Comparison of ENCODE assay signal across 21 mouse cellular contexts in the genomic region with DNA sequence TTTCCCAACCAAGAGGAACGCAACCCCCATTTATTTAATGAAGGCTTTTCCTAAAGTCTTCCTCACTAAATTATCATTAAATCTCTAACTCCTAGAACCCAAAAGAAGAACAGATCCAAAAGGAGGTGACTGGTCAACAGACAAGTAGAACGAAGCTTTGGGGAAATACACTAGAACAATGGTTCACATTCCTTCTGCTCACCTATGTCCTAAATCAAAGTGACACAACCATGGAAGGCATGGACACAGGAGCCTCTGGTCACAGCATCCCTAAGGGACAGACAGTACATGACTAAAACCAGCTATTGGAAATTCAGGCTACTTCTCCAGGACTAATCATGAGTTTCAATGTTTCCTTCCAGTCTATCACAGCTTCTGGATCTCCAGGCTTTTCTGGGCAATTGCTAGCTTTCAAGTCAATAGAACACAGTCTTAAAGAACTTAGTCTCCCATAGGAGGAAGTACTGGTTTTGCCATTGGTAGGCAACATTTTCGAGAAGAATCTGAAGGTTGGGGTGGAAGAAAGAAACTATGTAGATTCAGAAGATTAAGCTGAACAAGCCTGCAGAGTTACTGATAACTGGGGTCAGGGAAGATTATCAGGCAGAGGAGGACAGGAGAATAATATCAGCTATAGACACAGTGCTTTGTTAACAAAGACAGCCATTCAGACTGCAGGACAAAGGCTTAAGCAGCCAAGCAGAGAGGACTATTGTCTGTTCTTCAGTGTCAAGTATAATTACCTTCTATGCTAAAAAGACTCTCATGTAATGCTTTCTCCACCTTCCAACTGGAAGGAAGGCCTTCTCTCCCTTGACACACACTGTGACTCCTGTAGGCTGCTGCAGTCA.
"Had no signal": no experiment of that assay in that cellular context is flagged by ENCODE, and none has a peak within 500 bp of the region (broad histone marks: within the 10 kb centered on the region; RNA-seq: fewer than 3 reads in every experiment).

No protein-coding gene starts in this region.

- H3K27ac ChIP-seq: limb, embryonic 12.5 days; limb, embryonic 15.5 days; liver, embryonic 12.5 days; lung, embryonic 15.5 days; midbrain, embryonic 13.5 days; neural tube, embryonic 12.5 days; neural tube, embryonic 15.5 days; stomach, postnatal 0 days had no signal

- H3K27me3 ChIP-seq: limb, embryonic 12.5 days; limb, embryonic 15.5 days; liver, embryonic 12.5 days; lung, embryonic 15.5 days; midbrain, embryonic 13.5 days; neural tube, embryonic 12.5 days; neural tube, embryonic 15.5 days had no signal

- H3K4me2 ChIP-seq: limb, embryonic 12.5 days; limb, embryonic 15.5 days; liver, embryonic 12.5 days; lung, embryonic 15.5 days; midbrain, embryonic 13.5 days; neural tube, embryonic 12.5 days; neural tube, embryonic 15.5 days had no signal

- H3K4me1 ChIP-seq: limb, embryonic 12.5 days; limb, embryonic 15.5 days; lung, embryonic 15.5 days; midbrain, embryonic 13.5 days; neural tube, embryonic 12.5 days; neural tube, embryonic 15.5 days had no signal

- H3K9ac ChIP-seq: limb, embryonic 12.5 days; limb, embryonic 15.5 days; liver, embryonic 12.5 days; lung, embryonic 15.5 days; midbrain, embryonic 13.5 days; neural tube, embryonic 12.5 days; neural tube, embryonic 15.5 days had no signal

- ATAC-seq: inflammation-experienced regulatory T-cells, adult 6 months; intestine, embryonic 16.5 days; liver, embryonic 12.5 days; midbrain, embryonic 13.5 days had no signal

- H3K4me3 ChIP-seq: limb, embryonic 12.5 days; limb, embryonic 15.5 days; liver, embryonic 12.5 days; lung, embryonic 15.5 days; midbrain, embryonic 13.5 days; neural tube, embryonic 12.5 days; neural tube, embryonic 15.5 days had no signal

- DNase-seq: kidney, adult 18-20 months; kidney, adult 9 months; kidney, postnatal 14 days; kidney, postnatal 4 days; left cerebral cortex, postnatal 4 days; lung, adult 18-20 months; lung, postnatal 10 days; lung, postnatal 36 days; right cerebral cortex, postnatal 14 days; right cerebral cortex, postnatal 4 days; thymus, postnatal 25 days had no signal

- H3K9me3 ChIP-seq: limb, embryonic 12.5 days; limb, embryonic 15.5 days; liver, embryonic 12.5 days; lung, embryonic 15.5 days; midbrain, embryonic 13.5 days; neural tube, embryonic 12.5 days; neural tube, embryonic 15.5 days had no signal

- H3K36me3 ChIP-seq: limb, embryonic 12.5 days; limb, embryonic 15.5 days; liver, embryonic 12.5 days; lung, embryonic 15.5 days; midbrain, embryonic 13.5 days; neural tube, embryonic 12.5 days; neural tube, embryonic 15.5 days had no signal
